Mouse (Mus musculus): Measurements from ENCODE around the gene Tnrc18.

DNA sequence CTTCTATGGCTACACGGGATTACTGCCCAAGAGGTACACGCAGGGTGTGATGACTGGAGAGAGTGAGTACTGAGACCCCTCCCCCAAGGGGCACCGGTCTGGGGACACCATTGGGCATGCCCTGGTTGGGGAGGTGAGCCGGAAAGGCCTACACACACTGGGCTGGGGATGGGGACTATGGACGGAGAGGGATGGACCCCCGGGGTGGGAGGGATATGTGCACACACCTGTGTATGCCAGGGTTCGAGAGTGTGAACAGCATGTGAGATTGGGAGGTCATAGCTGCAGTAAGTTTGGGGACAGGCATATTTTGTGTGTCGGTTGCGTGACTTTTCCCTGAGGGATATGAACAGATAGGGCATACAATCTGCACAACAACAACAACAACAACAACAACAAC, 102.4 kb downstream of the Tnrc18 start:
- no peak for TF ChIP-seq POLR2A (IDR thresholded peaks at IDR 0.05; ENCODE audit: insufficient read depth, low read length)
- no peak for TF ChIP-seq CTCF (IDR thresholded peaks at IDR 0.05; ENCODE audit: low read depth, low read length)
- no peak for TF ChIP-seq EP300 (IDR thresholded peaks at IDR 0.05; ENCODE audit: insufficient read depth, low read depth, low read length)
